In the genomic region with DNA sequence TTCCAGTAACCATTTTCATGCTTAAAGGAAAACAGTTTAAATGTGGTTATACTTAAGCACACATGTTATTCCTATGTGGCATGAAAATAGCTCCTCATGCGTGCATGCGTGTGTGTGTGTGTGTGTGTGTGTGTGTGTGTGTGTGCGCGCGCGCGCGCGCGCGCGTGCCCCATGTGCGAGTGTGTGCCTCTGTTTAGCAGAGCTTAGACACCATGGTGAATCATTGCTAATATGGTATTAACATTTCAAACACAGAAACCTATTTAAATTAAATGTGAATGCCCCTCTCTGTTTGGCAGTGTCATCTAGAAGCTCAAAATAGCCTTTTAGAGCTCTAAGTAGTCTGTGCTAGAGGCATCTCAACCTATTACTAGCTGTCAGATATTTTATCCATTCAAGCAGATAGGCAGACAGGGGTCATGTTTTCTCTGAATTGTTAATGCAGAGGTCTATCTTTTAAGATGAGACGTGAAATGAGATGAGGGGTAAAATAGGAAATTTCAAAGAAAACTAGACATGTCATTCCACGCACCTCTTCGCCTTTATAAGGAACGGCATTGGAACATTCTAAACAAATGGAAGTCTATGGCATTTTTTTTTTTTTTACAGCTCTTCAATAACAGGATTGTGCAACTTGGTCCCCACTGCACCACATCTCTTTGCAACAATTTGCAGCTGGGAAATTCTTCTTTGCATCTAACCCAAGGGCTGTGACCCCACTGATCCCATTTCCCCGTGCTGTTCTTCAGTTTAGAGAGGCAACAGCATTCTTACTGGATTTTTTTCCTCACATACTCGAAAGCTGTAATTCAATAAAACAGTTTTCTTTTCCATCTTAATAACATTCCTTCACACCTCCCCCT, we compare ENCODE assay signal across 21 mouse cellular contexts. TPM values are rescaled to one million over a fixed set of nuclear protein-coding genes. Genes with fewer than 3 reads are reported as not detected.
DNase-seq lines count a peak whose midpoint lies in the region; ATAC-seq and TF ChIP-seq lines count a peak whose summit lies in the region.
"Had no signal": no experiment of that assay in that cellular context is flagged by ENCODE, and none has a peak within 500 bp of the region (broad histone marks: within the 10 kb centered on the region; RNA-seq: fewer than 3 reads in every experiment).

No protein-coding gene starts in this region.

- H3K4me3 ChIP-seq in kidney, postnatal 0 days (replicated peaks; ENCODE audit: low read depth, low read length): no peak overlapping the region
- no peak overlapping the region for H3K4me3 ChIP-seq in midbrain, embryonic 11.5 days (ENCODE audit: low read depth, low read length)
- no peak overlapping the region for H3K4me3 ChIP-seq in midbrain, postnatal 0 days (ENCODE audit: low read depth, low read length)
- no peak overlapping the region for H3K4me3 ChIP-seq in midbrain, embryonic 15.5 days
- H3K4me3 ChIP-seq: embryonic facial prominence, embryonic 15.5 days; erythroblast, embryonic 14.5 days; gastrocnemius, adult 2 months; heart, embryonic 13.5 days; hindbrain, embryonic 13.5 days had no signal

- TF ChIP-seq CTCF in kidney, postnatal 0 days (IDR thresholded peaks at IDR 0.05; ENCODE audit: low read depth): no peak
- TF ChIP-seq CTCF in midbrain, postnatal 0 days (IDR thresholded peaks at IDR 0.05): no peak

- H3K4me2 ChIP-seq in kidney, postnatal 0 days (ENCODE audit: low read length): no peak overlapping the region
- H3K4me2 ChIP-seq in midbrain, embryonic 11.5 days: no peak overlapping the region
- no peak overlapping the region for H3K4me2 ChIP-seq in midbrain, postnatal 0 days (ENCODE audit: low read depth, low read length, poor library complexity, severe bottlenecking)
- no peak overlapping the region for H3K4me2 ChIP-seq in midbrain, embryonic 15.5 days
- H3K4me2 ChIP-seq: embryonic facial prominence, embryonic 15.5 days; heart, embryonic 13.5 days; hindbrain, embryonic 13.5 days had no signal

- no peaks in the 10 kb centered on the region for H3K4me1 ChIP-seq in kidney, postnatal 0 days (replicated peaks; ENCODE audit: insufficient read depth, low read length)
- H3K4me1 ChIP-seq in midbrain, embryonic 11.5 days (ENCODE audit: control insufficient read depth, insufficient read depth, low read length): no peaks in the 10 kb centered on the region
- no peaks in the 10 kb centered on the region; the same call in 1 of the 2 replicates for H3K4me1 ChIP-seq in midbrain, postnatal 0 days (ENCODE audit: insufficient read depth, low read length)
- peaks cover 4% of the 10 kb centered on the region; the same call in 1 of the 2 replicates for H3K4me1 ChIP-seq in midbrain, embryonic 15.5 days

- DNase-seq in kidney, postnatal 0 days (ENCODE audit: low spot score): peak; percentile 42
- DNase-seq in kidney, adult 8-10 months: no peak
- DNase-seq in midbrain, embryonic 11.5 days (ENCODE audit: low spot score, missing footprints): peak; percentile 69
- no peak for DNase-seq in midbrain, postnatal 0 days (ENCODE audit: low spot score)
- DNase-seq in right cerebral cortex, postnatal 4 days: no peak
- DNase-seq: adrenal gland, adult 8-10 months; adrenal gland, postnatal 36 days; cerebellum, adult 11 months; cerebellum, adult 8-10 months; cerebellum, postnatal 14 days; embryo, embryonic 11 days; gastrocnemius, adult 2 months; gastrocnemius, postnatal 36 days; heart, adult 11 months; heart, postnatal 36 days had no signal

- no peak overlapping the region for H3K9ac ChIP-seq in kidney, postnatal 0 days (ENCODE audit: low read depth, low read length)
- no peak overlapping the region for H3K9ac ChIP-seq in midbrain, embryonic 11.5 days (ENCODE audit: low read length)
- no peak overlapping the region for H3K9ac ChIP-seq in midbrain, postnatal 0 days (replicated peaks; ENCODE audit: low read length, poor library complexity, severe bottlenecking)
- no peak overlapping the region for H3K9ac ChIP-seq in midbrain, embryonic 15.5 days
- H3K9ac ChIP-seq: embryonic facial prominence, embryonic 15.5 days; heart, embryonic 13.5 days; hindbrain, embryonic 13.5 days had no signal

- WGBS in kidney, postnatal 0 days: 90% methylated on average over 19 of the region's 19 CpGs
- 88% methylated on average over 19 of the region's 19 CpGs for WGBS in midbrain, embryonic 11.5 days
- WGBS in midbrain, postnatal 0 days: 75% methylated on average over 19 of the region's 19 CpGs
- WGBS in midbrain, embryonic 15.5 days: 74% methylated on average over 19 of the region's 19 CpGs

- H3K27me3 ChIP-seq in kidney, postnatal 0 days (ENCODE audit: insufficient read depth, low read length): no peaks in the 10 kb centered on the region
- no peaks in the 10 kb centered on the region for H3K27me3 ChIP-seq in midbrain, embryonic 11.5 days (ENCODE audit: control insufficient read depth, insufficient read depth, low read length)
- H3K27me3 ChIP-seq in midbrain, postnatal 0 days (ENCODE audit: insufficient read depth, low read length): no peaks in the 10 kb centered on the region
- H3K27me3 ChIP-seq in midbrain, embryonic 15.5 days (replicated peaks): no peaks in the 10 kb centered on the region
- H3K27me3 ChIP-seq: embryonic facial prominence, embryonic 15.5 days; heart, embryonic 13.5 days; hindbrain, embryonic 13.5 days had no signal

- no peaks in the 10 kb centered on the region for H3K9me3 ChIP-seq in kidney, postnatal 0 days (replicated peaks; ENCODE audit: low read length)
- H3K9me3 ChIP-seq in midbrain, embryonic 11.5 days (ENCODE audit: control insufficient read depth, low read length): no peaks in the 10 kb centered on the region
- H3K9me3 ChIP-seq in midbrain, postnatal 0 days (ENCODE audit: low read length): no peaks in the 10 kb centered on the region
- no peaks in the 10 kb centered on the region for H3K9me3 ChIP-seq in midbrain, embryonic 15.5 days
- H3K9me3 ChIP-seq: embryonic facial prominence, embryonic 15.5 days; G1E; heart, embryonic 13.5 days; hindbrain, embryonic 13.5 days had no signal

- H3K27ac ChIP-seq in kidney, postnatal 0 days: no peak overlapping the region
- H3K27ac ChIP-seq in midbrain, embryonic 11.5 days (ENCODE audit: low read depth, low read length): no peak overlapping the region
- H3K27ac ChIP-seq in midbrain, postnatal 0 days (ENCODE audit: low read depth, low read length): no peak overlapping the region
- H3K27ac ChIP-seq in midbrain, embryonic 15.5 days: 0 out of 2 replicates have a peak overlapping the region, but pooled peaks have one; percentile 20
- H3K27ac ChIP-seq: embryonic facial prominence, embryonic 15.5 days; gastrocnemius, adult 2 months; heart, embryonic 13.5 days; hindbrain, embryonic 13.5 days had no signal

- no peak for ATAC-seq in kidney, postnatal 0 days (replicated peaks; ENCODE audit: low FRiP score, low read depth)
- no peak for ATAC-seq in midbrain, embryonic 11.5 days (ENCODE audit: low FRiP score)
- no peak for ATAC-seq in midbrain, postnatal 0 days (ENCODE audit: low FRiP score)
- ATAC-seq in midbrain, embryonic 15.5 days (replicated peaks): peak; percentile 66; the same call in 1 of the 2 replicates

- H3K36me3 ChIP-seq in kidney, postnatal 0 days (ENCODE audit: insufficient read depth, low read length): no peaks in the 10 kb centered on the region
- H3K36me3 ChIP-seq in midbrain, embryonic 11.5 days (ENCODE audit: control insufficient read depth, insufficient read depth, low read length): no peaks in the 10 kb centered on the region
- H3K36me3 ChIP-seq in midbrain, postnatal 0 days (ENCODE audit: insufficient read depth, low read length): no peaks in the 10 kb centered on the region
- H3K36me3 ChIP-seq in midbrain, embryonic 15.5 days (replicated peaks): no peaks in the 10 kb centered on the region
- H3K36me3 ChIP-seq: embryonic facial prominence, embryonic 15.5 days; G1E; heart, embryonic 13.5 days; hindbrain, embryonic 13.5 days had no signal

RNA-seq across cellular contexts. Expression of a gene that starts 51.9 kb away (rescaled TPM):
- polyA plus RNA-seq in kidney, postnatal 0 days (2015; fragmentation: Nextera tagmentation; extraction: Ambion mirVana): 17.5 and 21.3 TPM in 2 replicates
- polyA plus RNA-seq in midbrain, embryonic 11.5 days (2014; fragmentation: Nextera tagmentation; extraction: Ambion mirVana): 38.8 and 41.6 TPM in 2 replicates
- total RNA-seq in midbrain, postnatal 0 days (2014; rRNA removed): 15.8 and 20.1 TPM in 2 replicates
- 15.3 and 16.1 TPM in 2 replicates for polyA plus RNA-seq in midbrain, postnatal 0 days (2015; fragmentation: Nextera tagmentation; extraction: Ambion mirVana)
- polyA plus RNA-seq in midbrain, embryonic 15.5 days (2015; fragmentation: Nextera tagmentation; extraction: Ambion mirVana): 25.8 and 27.3 TPM in 2 replicates

Comparison
In these comparisons a context has a peak if more than half of its experiments do, and no peak if none do; other contexts are left out.
1. DNase-seq: peak in kidney, postnatal 0 days (single experiment) and midbrain, embryonic 11.5 days (single experiment); none in kidney, adult 8-10 months (0 of 2), midbrain, postnatal 0 days (single experiment) and right cerebral cortex, postnatal 4 days (single experiment).